Mouse (Mus musculus) heart, postnatal 0 days (tissue): Measurements from ENCODE around the gene Cfdp1.

Experiments
- CTCF ChIP-seq: IDR thresholded peaks from 2 replicates; pipeline ENCODE4 v1.5.1; 2016; ENCODE audit warnings: antibody characterized with exemption, control low read depth, low read depth
- EP300 ChIP-seq: IDR thresholded peaks from 2 replicates; pipeline ENCODE4 v1.6.1; 2016; ENCODE audit warnings: antibody characterized with exemption, low read depth

DNA sequence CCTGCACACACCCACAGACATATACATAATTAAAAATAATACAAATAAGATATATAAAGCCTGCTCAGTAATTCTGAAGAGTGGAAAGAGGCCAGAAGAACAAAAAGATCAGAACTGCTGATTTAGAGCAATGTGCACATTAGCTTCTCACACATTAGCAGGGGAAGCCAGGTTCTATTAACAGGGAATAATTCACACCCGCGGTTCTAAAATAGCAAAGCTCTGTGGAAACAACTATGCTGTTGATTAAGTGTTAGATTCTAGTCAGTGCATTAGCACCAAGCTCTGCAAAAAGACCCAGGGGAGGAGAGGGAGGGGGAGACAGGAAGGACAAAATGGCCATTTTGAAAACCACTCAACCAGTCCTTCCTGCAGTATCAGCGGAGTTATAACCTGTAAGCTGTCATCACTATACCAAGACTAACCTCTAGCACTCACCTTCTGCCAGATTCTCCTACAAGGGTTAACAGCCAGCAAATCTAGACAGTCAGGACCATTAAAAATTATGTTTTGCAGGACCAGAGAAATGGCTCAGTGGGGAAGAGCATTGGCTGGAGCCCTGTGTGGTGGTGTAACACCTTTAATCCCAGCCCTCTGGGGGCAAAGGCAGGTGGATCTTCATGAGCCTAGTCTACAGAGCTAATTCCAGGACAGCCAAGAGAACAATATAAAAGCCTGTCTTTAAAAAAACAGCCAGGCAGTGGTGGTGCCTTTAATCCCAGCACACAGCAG lies 45.0 kb downstream of the Cfdp1 start:
- TF ChIP-seq CTCF (no peak), EP300 (no peak)
